Mouse (Mus musculus) liver, embryonic 14.5 days (tissue): ENCODE data around the gene Lrrc40. TPM values are rescaled to one million over a fixed set of nuclear protein-coding genes. Genes with fewer than 3 reads are reported as not detected.

Source experiments
- ATAC-seq: fragments of 200-750 bp; cut with Nextera tagmentation; 2 replicates; pipeline ENCODE4 v1.8.0; 2017; ENCODE audit warnings: moderate number of reproducible peaks, mild to moderate bottlenecking, moderate library complexity; ENCODE audit not compliant: insufficient read depth
- DNase-seq, 3 experiments: peaks; one replicate each; pipeline ENCODE4 v3.0.0-alpha.2; 2012 to 2013; ENCODE audit warnings: low read depth in 3 of 3, low spot score in 3 of 3
- H3K27ac ChIP-seq: fragments of 300-500 bp; sonication (generic); 2 replicates; pipeline ENCODE4 v1.5.1; 2014; ENCODE audit warnings: moderate library complexity, mild to moderate bottlenecking, control low read depth, inconsistent platforms
- H3K27me3 ChIP-seq: fragments of 300-500 bp; sonication (generic); 2 replicates; pipeline ENCODE4 v1.6.1; 2014; ENCODE audit warnings: mild to moderate bottlenecking, low read length, moderate library complexity; ENCODE audit not compliant: control insufficient read depth, insufficient read depth
- H3K36me3 ChIP-seq: fragments of 300-500 bp; sonication (generic); replicated peaks from 2 replicates; pipeline ENCODE4 v1.6.1; 2014; ENCODE audit warnings: low read depth; ENCODE audit not compliant: control insufficient read depth, insufficient read depth
- H3K4me1 ChIP-seq, 2 experiments: fragments of 200-500 bp in 1 of 2; fragments of 300-500 bp in 1 of 2; sonication (generic) in 1 of 2; replicated peaks; 2 replicates each; pipeline ENCODE4 v1.6.1; 2012 to 2014; ENCODE audit warnings: antibody characterized with exemption in 1 of 2, inconsistent platforms in 1 of 2, low read length in 1 of 2; ENCODE audit not compliant: control insufficient read depth in 2 of 2, insufficient read depth in 2 of 2
- H3K4me2 ChIP-seq: fragments of 300-500 bp; sonication (generic); 2 replicates; pipeline ENCODE4 v1.6.1; 2014; ENCODE audit warnings: low read depth, mild to moderate bottlenecking, control low read depth, moderate library complexity
- H3K4me3 ChIP-seq, 2 experiments: fragments of 200-500 bp in 1 of 2; fragments of 300-500 bp in 1 of 2; sonication (generic) in 1 of 2; 2 replicates each; pipeline ENCODE4 v1.5.1; 2012 to 2014; ENCODE audit warnings: low read depth in 2 of 2, low read length in 2 of 2, mild to moderate bottlenecking in 2 of 2, control low read depth in 1 of 2, inconsistent platforms in 1 of 2, moderate library complexity in 1 of 2; ENCODE audit not compliant: insufficient read depth in 1 of 2
- H3K9ac ChIP-seq: fragments of 300-500 bp; sonication (generic); replicated peaks from 2 replicates; pipeline ENCODE4 v1.6.1; 2014; ENCODE audit warnings: mild to moderate bottlenecking, control low read depth, moderate library complexity
- H3K9me3 ChIP-seq: fragments of 300-500 bp; sonication (generic); 2 replicates; pipeline ENCODE4 v1.6.1; 2016; ENCODE audit warnings: low read length, mixed read lengths; ENCODE audit not compliant: control insufficient read depth
- CTCF ChIP-seq: IDR thresholded peaks from 2 replicates; pipeline ENCODE4 v1.5.1; 2016; ENCODE audit warnings: antibody characterized with exemption, low read depth, control low read depth
- EP300 ChIP-seq: IDR thresholded peaks from 2 replicates; pipeline ENCODE4 v1.6.1; 2016; ENCODE audit warnings: antibody characterized with exemption, low read depth
- WGBS: fragments of 180-500 bp; shearing (Covaris S2); extraction: QIAGEN DNeasy Blood & Tissue Kit; methylation state at CpG from one replicate; pipeline ENCODE4 v1.1.7; 2014; ENCODE audit not compliant: insufficient replicate concordance; 5-methylcytosine and 5-hydroxymethylcytosine counted together
- polyA plus RNA-seq, 2 experiments: library from polyadenylated mRNA; depleted of rRNA in 1 of 2; stranded (reverse) in 1 of 2; unstranded in 1 of 2; fragments of >200 nt; fragmentation: Nextera tagmentation in 1 of 2; extraction: Ambion mirVana in 1 of 2; gene quantifications; 2 replicates each; pipeline versions ENCODE4 v1.2.1 to v1.2.3; 2012 to 2014

Gene Lrrc40
- polyA plus RNA-seq (2012; rRNA removed) (7.4 and 10.0 TPM in 2 replicates), polyA plus RNA-seq (2014; fragmentation: Nextera tagmentation; extraction: Ambion mirVana) (22.5 and 27.2 TPM in 2 replicates)

GRCm38 (mm10) chr3:158036329-158036988, at the start of gene Lrrc40, which contains the start of gene Srsf11:
Gene Lrrc40, plus strand, starts transcription at chr3:158036662.
Gene Srsf11, minus strand, starts transcription at chr3:158036639.
- under 1% methylated on average over 55 of the region's 55 CpGs for WGBS
- ATAC-seq (peak; percentile 91), DNase-seq (peak; percentile 89 to 91 (median 90))
- TF ChIP-seq CTCF = no peak
- TF ChIP-seq EP300 = no peak
- Histone ChIP-seq H3K4me2 (peak within 1 kb of the TSS; percentile 93), H3K4me1 (peaks cover 8 to 15% of the 10 kb centered on the region in 2 experiments), H3K9me3 (no peaks in the 10 kb centered on the region), H3K27ac (peak within 1 kb of the TSS; percentile 79), H3K4me3 (peak within 1 kb of the TSS; percentile 89 to 96), H3K36me3 (no peaks in the 10 kb centered on the region), H3K9ac (peak within 1 kb of the TSS; percentile 86), H3K27me3 (no peaks in the 10 kb centered on the region)

- no peaks in the 10 kb centered on the region for H3K9me3 ChIP-seq
- no peak overlapping the region for H3K4me3 ChIP-seq
- no peak overlapping the region for H3K27ac ChIP-seq
- peak; percentile 23 to 32 (median 31) for DNase-seq
- H3K4me2 ChIP-seq = no peak overlapping the region
- H3K4me1 ChIP-seq = peaks cover 0 to 3% of the 10 kb centered on the region in 2 experiments; a peak in 1 of 4 replicates
- TF ChIP-seq CTCF (no peak), EP300 (no peak)
- ATAC-seq = peak; percentile 70
- peaks cover 3% of the 10 kb centered on the region for H3K36me3 ChIP-seq
- no peak overlapping the region for H3K9ac ChIP-seq
- no peaks in the 10 kb centered on the region for H3K27me3 ChIP-seq
These were observed 43.1 kb upstream of the Lrrc40 start for GRCm38 (mm10) chr3:157993322-157993721.

- no peak overlapping the region for H3K9ac ChIP-seq
- no peak overlapping the region for H3K4me3 ChIP-seq
- H3K4me1 ChIP-seq = peaks cover 0 to 5% of the 10 kb centered on the region in 2 experiments; a peak in 1 of 4 replicates
- ATAC-seq (no peak), DNase-seq (no peak)
- H3K4me2 ChIP-seq = no peak overlapping the region
- H3K27ac ChIP-seq = no peak overlapping the region
- H3K36me3 ChIP-seq = no peaks in the 10 kb centered on the region; the same call in 1 of the 2 replicates
- no peaks in the 10 kb centered on the region for H3K27me3 ChIP-seq
- TF ChIP-seq CTCF (no peak), EP300 (no peak)
- 91% methylated on average over 2 of the region's 2 CpGs for WGBS
- no peaks in the 10 kb centered on the region for H3K9me3 ChIP-seq
These were observed 40.7 kb upstream of the Lrrc40 start for GRCm38 (mm10) chr3:157995726-157996125.

DNA sequence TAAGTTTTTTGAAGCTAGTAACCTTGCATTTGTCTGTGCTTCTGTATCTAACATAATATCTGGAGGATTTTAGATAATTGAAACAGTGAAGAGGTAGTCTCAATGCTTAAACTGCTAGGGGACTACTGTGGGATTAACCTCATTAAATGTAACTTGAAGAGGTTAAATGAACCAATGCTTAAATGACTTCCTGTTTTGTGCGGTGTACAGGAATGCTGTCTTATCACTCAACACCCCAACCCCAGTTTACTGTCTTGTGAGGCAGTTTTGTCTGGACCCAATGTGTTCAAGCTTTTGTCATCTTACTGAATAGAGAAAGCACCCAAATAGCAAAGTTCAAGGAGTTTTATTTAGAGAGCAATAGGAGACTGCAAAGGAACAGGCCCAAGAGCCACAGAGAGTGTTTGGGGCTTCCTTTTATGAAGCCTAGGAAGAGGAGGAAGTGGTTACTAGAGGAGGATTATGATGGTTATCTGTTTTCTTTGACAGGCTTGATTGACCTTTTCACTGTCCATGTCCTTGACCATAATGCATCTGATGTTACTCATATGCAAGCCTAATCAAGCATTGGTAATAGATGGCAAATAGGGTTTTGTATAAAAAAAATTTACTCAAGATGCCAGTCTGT, 37.6 kb upstream of the Lrrc40 start:
- no peak for TF ChIP-seq CTCF
- TF ChIP-seq EP300 = no peak
- no peak overlapping the region for H3K4me2 ChIP-seq
- WGBS = 15% methylated on average over 1 of the region's 1 CpGs
- H3K4me3 ChIP-seq = no peak overlapping the region
- no peak overlapping the region for H3K27ac ChIP-seq
- H3K9me3 ChIP-seq = no peaks in the 10 kb centered on the region
- H3K9ac ChIP-seq = no peak overlapping the region
- peaks cover 7% of the 10 kb centered on the region; the same call in 1 of the 2 replicates for H3K36me3 ChIP-seq
- ATAC-seq (no peak), DNase-seq (no peak)
- peaks cover 0 to 2% of the 10 kb centered on the region in 2 experiments; a peak in 1 of 4 replicates for H3K4me1 ChIP-seq
- no peaks in the 10 kb centered on the region for H3K27me3 ChIP-seq

- Histone ChIP-seq H3K27ac (no peak overlapping the region), H3K9ac (no peak overlapping the region), H3K27me3 (no peaks in the 10 kb centered on the region), H3K36me3 (peaks cover 32% of the 10 kb centered on the region), H3K4me2 (no peak overlapping the region), H3K4me1 (no peaks in the 10 kb centered on the region), H3K4me3 (no peak overlapping the region), H3K9me3 (no peaks in the 10 kb centered on the region)
- ATAC-seq = no peak
- no peak for DNase-seq
- 57% methylated on average over 1 of the region's 1 CpGs for WGBS
- TF ChIP-seq CTCF = no peak
- no peak for TF ChIP-seq EP300
These were observed 27.8 kb upstream of the Lrrc40 start for GRCm38 (mm10) chr3:158008647-158009046.
